Mouse (Mus musculus): ENCODE results near the gene Unc93a2. TPM values are rescaled to one million over a fixed set of nuclear protein-coding genes. Genes with fewer than 3 reads are reported as not detected.
"Not testable (repeated sequence)": the region's sequence is repeated elsewhere in the genome, so short reads cannot be mapped to it uniquely, and the experiment has no call there.

The Unc93a2 gene
- polyA plus RNA-seq, 1 experiment from 2014 or later, result not detected

GRCm38 (mm10) chr17:7389898-7390297, 4.6 kb upstream of the Unc93a2 start:
- 71% methylated on average over 7 of the region's 7 CpGs for WGBS
- H3K4me1 ChIP-seq; H3K27me3 ChIP-seq; ATAC-seq (ENCODE audit: low FRiP score, low read depth); H3K9me3 ChIP-seq; H3K4me3 ChIP-seq; H3K4me2 ChIP-seq (replicated peaks); H3K36me3 ChIP-seq; H3K27ac ChIP-seq; H3K9ac ChIP-seq: not testable (repeated sequence)

GRCm38 (mm10) chr17:7388958-7389356, 3.7 kb upstream of the Unc93a2 start:
- not testable (repeated sequence) for H3K9ac ChIP-seq; H3K27me3 ChIP-seq; H3K9me3 ChIP-seq; H3K4me1 ChIP-seq; ATAC-seq (ENCODE audit: low FRiP score, low read depth); H3K36me3 ChIP-seq; H3K4me3 ChIP-seq; H3K27ac ChIP-seq; H3K4me2 ChIP-seq (replicated peaks)
- 70% methylated on average over 8 of the region's 8 CpGs for WGBS

- not testable (repeated sequence) for H3K27me3 ChIP-seq; H3K9ac ChIP-seq; ATAC-seq (ENCODE audit: low FRiP score, low read depth); H3K4me2 ChIP-seq (replicated peaks); H3K4me3 ChIP-seq; H3K27ac ChIP-seq; H3K36me3 ChIP-seq; H3K9me3 ChIP-seq; H3K4me1 ChIP-seq
- no CpG with 5 or more reads among the region's 2 CpGs for WGBS
These were observed 3.2 kb upstream of the Unc93a2 start for GRCm38 (mm10) chr17:7388341-7388957.

GRCm38 (mm10) chr17:7386016-7386415, 752 bp upstream of the Unc93a2 start:
- H3K4me2 ChIP-seq (replicated peaks); H3K36me3 ChIP-seq; H3K9me3 ChIP-seq; H3K4me1 ChIP-seq; ATAC-seq (ENCODE audit: low FRiP score, low read depth); H3K27ac ChIP-seq; H3K4me3 ChIP-seq; H3K27me3 ChIP-seq; H3K9ac ChIP-seq: not testable (repeated sequence)
- 68% methylated on average over 8 of the region's 8 CpGs for WGBS

GRCm38 (mm10) chr17:7383167-7384143, 1.8 kb downstream of the Unc93a2 start:
- H3K4me3 ChIP-seq; H3K27me3 ChIP-seq; H3K9me3 ChIP-seq; H3K9ac ChIP-seq; H3K27ac ChIP-seq; ATAC-seq (ENCODE audit: low FRiP score, low read depth); H3K4me1 ChIP-seq; H3K4me2 ChIP-seq (replicated peaks); H3K36me3 ChIP-seq: not testable (repeated sequence)
- 79% methylated on average over 12 of the region's 13 CpGs for WGBS

GRCm38 (mm10) chr17:7382711-7383110, 2.6 kb downstream of the Unc93a2 start:
- not testable (repeated sequence) for ATAC-seq (ENCODE audit: low FRiP score, low read depth); H3K27me3 ChIP-seq; H3K4me1 ChIP-seq; H3K27ac ChIP-seq; H3K36me3 ChIP-seq; H3K4me2 ChIP-seq (replicated peaks); H3K4me3 ChIP-seq; H3K9me3 ChIP-seq; H3K9ac ChIP-seq
- 84% methylated on average over 1 of the region's 3 CpGs for WGBS

GRCm38 (mm10) chr17:7377907-7378306, 7.4 kb downstream of the Unc93a2 start:
- ATAC-seq (ENCODE audit: low FRiP score, low read depth); H3K9me3 ChIP-seq; H3K27ac ChIP-seq; H3K36me3 ChIP-seq; H3K4me1 ChIP-seq; H3K4me2 ChIP-seq (replicated peaks); H3K4me3 ChIP-seq; H3K27me3 ChIP-seq; H3K9ac ChIP-seq: not testable (repeated sequence)
- WGBS, result 40% methylated on average over 2 of the region's 3 CpGs

GRCm38 (mm10) chr17:7376951-7377700, 8.1 kb downstream of the Unc93a2 start:
- not testable (repeated sequence) for H3K4me2 ChIP-seq (replicated peaks); H3K4me1 ChIP-seq; H3K9me3 ChIP-seq; H3K27me3 ChIP-seq; H3K36me3 ChIP-seq; H3K27ac ChIP-seq; H3K9ac ChIP-seq; H3K4me3 ChIP-seq; ATAC-seq (ENCODE audit: low FRiP score, low read depth)
- 88% methylated on average over 1 of the region's 3 CpGs for WGBS

GRCm38 (mm10) chr17:7371879-7372278, 13.4 kb downstream of the Unc93a2 start, which contains the start of gene Gm49630:
Gene Gm49630 (minus strand): TSS chr17:7371979.
- H3K27me3 ChIP-seq; H3K9me3 ChIP-seq; H3K4me1 ChIP-seq; H3K9ac ChIP-seq; H3K27ac ChIP-seq; H3K36me3 ChIP-seq; H3K4me3 ChIP-seq; ATAC-seq (ENCODE audit: low FRiP score, low read depth); H3K4me2 ChIP-seq (replicated peaks): not testable (repeated sequence)
- 77% methylated on average over 3 of the region's 5 CpGs for WGBS

- H3K27ac ChIP-seq; H3K9ac ChIP-seq; H3K4me1 ChIP-seq; ATAC-seq (ENCODE audit: low FRiP score, low read depth); H3K36me3 ChIP-seq; H3K9me3 ChIP-seq; H3K4me2 ChIP-seq (replicated peaks); H3K4me3 ChIP-seq; H3K27me3 ChIP-seq: not testable (repeated sequence)
- WGBS, result 85% methylated on average over 6 of the region's 6 CpGs
These were observed 15.9 kb downstream of the Unc93a2 start for GRCm38 (mm10) chr17:7369401-7369800.

- H3K9me3 ChIP-seq; H3K27ac ChIP-seq; H3K27me3 ChIP-seq; H3K4me2 ChIP-seq (replicated peaks); H3K4me3 ChIP-seq; H3K9ac ChIP-seq; H3K36me3 ChIP-seq; H3K4me1 ChIP-seq; ATAC-seq (ENCODE audit: low FRiP score, low read depth): not testable (repeated sequence)
- 55% methylated on average over 5 of the region's 7 CpGs for WGBS
These were observed 18.4 kb downstream of the Unc93a2 start for GRCm38 (mm10) chr17:7366676-7367374.

GRCm38 (mm10) chr17:7366265-7366664, 19.0 kb downstream of the Unc93a2 start:
- not testable (repeated sequence) for H3K36me3 ChIP-seq; H3K27ac ChIP-seq; H3K4me2 ChIP-seq (replicated peaks); H3K27me3 ChIP-seq; H3K9ac ChIP-seq; H3K4me1 ChIP-seq; H3K9me3 ChIP-seq; ATAC-seq (ENCODE audit: low FRiP score, low read depth); H3K4me3 ChIP-seq
- 57% methylated on average over 1 of the region's 1 CpGs for WGBS

Data from limb, embryonic 13.5 days (tissue).